Mouse (Mus musculus) G1E (cell line): ENCODE data around the gene Rbm4.

Experiments used
- CTCF ChIP-seq: IDR thresholded peaks from 2 replicates; pipeline ENCODE4 v1.5.1; 2012; ENCODE audit warnings: low read depth, low read length, inconsistent platforms, mixed read lengths
- GATA1 ChIP-seq: IDR thresholded peaks from 2 replicates; pipeline ENCODE4 v1.6.1; 2012; ENCODE audit warnings: borderline replicate concordance, low read length, inconsistent platforms, mixed read lengths
- POLR2AphosphoS5 ChIP-seq: IDR thresholded peaks from 2 replicates; pipeline ENCODE4 v1.6.1; 2012; ENCODE audit warnings: low read depth, low read length, inconsistent platforms; ENCODE audit not compliant: insufficient replicate concordance
- TAL1 ChIP-seq: conservative IDR thresholded peaks from 2 replicates; pipeline ENCODE4 v1.6.1; 2012; ENCODE audit warnings: low read depth, low read length, inconsistent platforms, mixed read lengths

DNA sequence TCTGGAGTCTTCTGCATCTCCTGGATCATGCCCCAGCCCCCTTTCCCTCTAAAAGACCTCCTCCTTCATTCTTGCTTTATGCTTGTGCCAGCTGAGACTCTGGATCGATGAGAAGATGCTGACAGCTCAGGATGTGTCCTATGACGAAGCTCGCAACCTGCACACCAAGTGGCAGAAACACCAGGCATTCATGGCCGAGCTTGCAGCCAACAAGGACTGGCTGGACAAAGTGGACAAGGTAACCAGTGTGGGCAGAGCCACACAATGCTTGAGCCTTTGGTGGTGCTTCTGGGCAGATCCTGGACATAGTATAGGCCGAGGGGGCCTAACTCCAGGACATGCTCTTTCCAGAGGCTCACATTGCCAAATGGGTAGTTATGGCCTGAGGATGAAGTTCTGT lies 53.9 kb downstream of the Rbm4 start:
- TF ChIP-seq CTCF (no peak), TAL1 (no peak), GATA1 (no peak), POLR2AphosphoS5 (no peak)
